Mouse (Mus musculus): ENCODE results near the gene 4430402I18Rik.

Gene 4430402I18Rik

DNA sequence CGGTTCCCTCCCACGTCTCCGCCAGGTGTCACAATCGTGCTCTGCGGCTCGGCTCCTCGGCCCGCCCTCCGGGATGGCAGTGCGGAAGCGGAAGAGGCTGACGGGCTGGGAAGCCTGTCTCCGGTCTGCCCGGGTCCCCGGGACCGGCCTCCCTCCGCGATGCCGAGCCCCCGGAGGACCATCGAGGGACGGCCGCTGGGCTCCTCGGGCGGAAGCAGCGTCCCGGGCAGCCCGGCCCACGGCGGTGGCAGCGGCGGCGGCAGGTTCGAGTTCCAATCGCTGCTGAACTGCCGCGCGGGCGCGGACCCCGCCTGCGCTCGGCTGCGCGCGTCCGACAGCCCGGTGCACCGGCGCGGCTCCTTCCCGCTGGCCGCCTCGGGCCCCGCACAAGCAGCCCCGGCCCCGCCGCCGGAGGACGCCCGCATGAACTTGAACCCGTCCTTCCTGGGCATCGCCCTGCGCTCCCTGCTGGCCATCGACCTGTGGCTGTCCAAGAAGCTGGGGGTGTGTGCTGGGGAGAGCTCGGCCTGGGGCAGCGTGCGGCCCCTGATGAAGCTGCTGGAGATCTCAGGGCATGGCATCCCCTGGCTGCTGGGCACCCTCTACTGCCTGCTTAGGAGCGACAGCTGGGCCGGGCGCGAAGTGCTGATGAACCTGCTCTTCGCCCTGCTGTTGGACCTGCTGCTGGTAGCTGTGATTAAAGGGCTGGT, 3.6 kb downstream of the 4430402I18Rik start, which contains the start of gene Plpp6:
TSS of gene Plpp6 (plus strand) at position 112 of the 710 bp plus-strand sequence.
- peak; percentile 89 for DNase-seq

- DNase-seq: no peak
These were observed 4.1 kb downstream of the 4430402I18Rik start for GRCm38 (mm10) chr19:28963513-28963841.

GRCm38 (mm10) chr19:28963113-28963512, 4.5 kb downstream of the 4430402I18Rik start:
- DNase-seq: no peak

DNA sequence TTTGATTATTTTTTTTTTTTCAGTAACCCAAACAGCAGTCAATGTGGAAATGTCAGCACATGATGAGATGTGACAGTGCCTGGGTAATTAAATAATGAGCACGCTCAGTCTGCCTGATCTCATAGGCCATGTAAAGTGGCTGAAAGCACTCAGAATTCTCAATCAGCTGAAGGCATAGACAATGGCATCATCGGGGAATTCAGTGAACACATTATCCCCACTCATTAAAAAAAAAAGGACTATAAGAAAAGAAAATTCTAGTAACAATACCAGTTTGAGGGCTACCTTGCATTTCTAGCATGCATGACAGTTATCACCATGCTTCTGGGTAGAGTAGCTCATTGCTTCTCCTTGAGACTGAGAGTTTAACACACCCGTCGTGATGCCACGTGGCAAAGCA, 16.3 kb downstream of the 4430402I18Rik start:
- DNase-seq: no peak

GRCm38 (mm10) chr19:28947311-28947710, 20.3 kb downstream of the 4430402I18Rik start:
- no peak for DNase-seq

- no peak for DNase-seq
These were observed 20.8 kb downstream of the 4430402I18Rik start for GRCm38 (mm10) chr19:28946782-28947181.

DNA sequence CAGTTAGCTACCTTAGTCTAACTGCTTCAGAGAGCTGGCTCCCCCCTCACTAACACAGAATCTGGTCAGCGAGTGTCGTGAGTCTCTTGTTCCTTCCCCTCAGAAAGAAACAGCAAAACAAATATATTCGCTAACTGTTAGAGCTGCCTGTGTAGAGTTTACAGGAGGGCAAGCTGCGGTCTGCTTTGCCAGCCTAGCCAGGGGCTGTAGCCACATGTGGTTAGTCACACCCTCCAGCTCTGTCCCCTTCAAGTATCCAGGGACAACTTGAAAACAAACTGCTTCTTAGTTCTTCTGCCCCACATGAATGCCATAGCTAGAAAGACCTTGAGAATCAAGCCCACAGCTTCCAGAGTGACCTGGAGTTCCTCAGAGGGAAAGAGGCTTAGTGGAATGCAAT, 26.3 kb downstream of the 4430402I18Rik start:
- DNase-seq: no peak

GRCm38 (mm10) chr19:28940135-28940874, 27.3 kb downstream of the 4430402I18Rik start:
- no peak for DNase-seq

DNA sequence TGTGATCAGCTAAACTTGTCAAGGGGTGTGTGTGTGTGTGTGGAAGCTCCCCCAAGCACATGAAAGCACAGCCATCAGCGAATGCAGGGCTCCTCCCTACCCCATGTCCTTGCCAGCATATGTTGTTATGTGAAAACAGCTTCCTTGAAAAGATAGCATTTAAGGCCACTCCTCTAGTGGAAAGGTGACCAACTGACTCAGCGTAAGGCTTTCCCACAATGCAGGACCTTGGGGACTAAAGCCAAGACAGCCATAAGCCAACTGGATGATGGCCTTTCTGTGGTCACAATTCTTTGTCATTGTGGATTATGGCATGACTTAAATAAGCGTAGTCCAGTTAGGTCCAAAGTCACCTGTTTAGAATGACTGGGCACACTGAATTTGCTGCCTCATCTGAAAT, 32.7 kb downstream of the 4430402I18Rik start:
- no peak for DNase-seq

GRCm38 (mm10) chr19:28929034-28929433, 38.6 kb downstream of the 4430402I18Rik start:
- no peak for DNase-seq

DNA sequence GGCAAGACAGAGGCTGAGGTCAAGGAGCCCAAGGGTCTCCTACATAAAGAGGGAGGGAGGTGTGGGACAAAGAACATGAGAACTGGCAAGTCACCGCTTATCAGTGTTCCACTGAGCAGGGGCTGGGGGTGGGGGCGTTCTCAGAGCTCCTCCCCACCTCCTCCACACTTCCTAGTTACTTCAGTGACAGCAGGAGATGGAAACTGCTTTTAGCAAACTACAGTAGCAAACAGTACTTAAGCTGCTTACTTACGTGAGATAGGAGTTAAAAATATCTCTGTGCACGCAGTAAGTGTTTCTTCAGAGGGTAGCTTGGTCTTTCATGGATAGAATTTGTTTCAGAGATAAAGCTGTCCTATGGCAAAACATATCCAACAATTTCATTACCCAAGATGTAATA, 40.2 kb downstream of the 4430402I18Rik start:
- no peak for DNase-seq

GRCm38 (mm10) chr19:28926366-28926765, 41.2 kb downstream of the 4430402I18Rik start:
- no peak for DNase-seq

DNA sequence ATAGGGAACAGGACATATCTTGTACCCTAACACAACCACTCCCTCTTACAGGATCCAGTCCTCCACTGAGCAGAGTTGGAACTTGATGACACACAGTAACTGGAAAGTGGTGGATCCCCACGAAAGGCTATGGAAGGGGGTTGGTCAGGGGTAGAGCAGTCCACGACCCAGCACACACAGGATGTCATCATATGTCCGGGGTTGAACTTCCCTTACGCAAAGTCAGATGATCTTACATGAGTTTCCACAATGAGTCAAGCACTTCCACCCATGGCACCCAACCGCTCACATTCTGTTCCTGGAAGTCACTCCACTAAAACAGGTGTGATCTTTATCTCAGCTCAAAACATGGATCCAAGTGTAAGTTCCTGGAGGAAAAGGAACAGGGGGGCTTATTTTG, 49.8 kb downstream of the 4430402I18Rik start:
- no peak for DNase-seq

- no peak for DNase-seq
These were observed 51.1 kb downstream of the 4430402I18Rik start for GRCm38 (mm10) chr19:28916492-28916891.

DNA sequence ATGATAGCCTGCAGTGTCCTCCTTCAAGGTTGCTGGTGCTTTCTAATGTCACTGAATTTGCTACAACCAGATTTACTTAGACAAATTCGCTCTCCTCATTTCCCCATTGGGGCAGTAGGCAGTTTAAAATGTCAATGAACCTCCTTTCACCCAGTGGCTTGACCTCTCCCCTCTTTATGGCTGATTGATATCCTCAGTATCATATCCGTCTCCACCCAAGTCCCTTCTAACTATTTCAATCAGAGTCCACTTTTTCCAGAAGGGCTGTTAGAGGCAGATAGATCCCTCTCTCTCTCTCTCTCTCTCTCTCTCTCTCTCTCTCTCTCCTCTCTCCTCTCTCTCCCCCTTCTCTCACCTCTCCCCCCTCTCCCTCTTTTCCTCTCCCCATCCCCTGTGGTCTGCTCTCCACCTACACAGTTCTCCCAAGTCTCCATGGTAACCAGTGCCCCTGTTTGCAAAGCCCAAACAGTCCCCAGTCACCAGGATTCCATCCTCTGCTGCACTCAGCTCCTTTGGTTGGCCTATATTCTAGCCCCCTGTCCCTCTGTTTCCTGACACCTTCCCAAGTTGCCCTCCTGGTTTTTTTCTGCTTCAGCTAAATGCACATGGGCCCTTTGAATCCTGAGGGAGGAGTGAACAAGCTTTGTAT, 51.9 kb downstream of the 4430402I18Rik start:
- DNase-seq: no peak

DNA sequence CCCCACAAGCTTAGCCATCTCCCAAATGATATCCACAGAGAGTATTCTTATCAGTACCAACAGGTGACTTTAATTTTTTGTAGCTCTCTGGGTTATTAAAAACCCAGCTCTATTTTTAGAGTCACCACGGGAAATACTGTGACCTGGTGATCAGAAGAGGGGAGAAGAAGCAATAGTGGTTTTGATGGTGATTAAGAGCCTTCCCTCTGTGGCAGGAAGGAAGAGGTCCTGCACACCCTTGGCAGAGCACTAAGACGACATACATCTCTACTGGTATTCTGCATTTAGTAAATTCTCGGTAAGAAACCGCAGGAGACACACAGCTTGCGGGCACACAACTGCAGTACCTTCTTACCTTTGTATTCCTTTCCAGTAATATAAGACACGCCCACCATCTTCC, 53.0 kb downstream of the 4430402I18Rik start:
- no peak for DNase-seq

DNA sequence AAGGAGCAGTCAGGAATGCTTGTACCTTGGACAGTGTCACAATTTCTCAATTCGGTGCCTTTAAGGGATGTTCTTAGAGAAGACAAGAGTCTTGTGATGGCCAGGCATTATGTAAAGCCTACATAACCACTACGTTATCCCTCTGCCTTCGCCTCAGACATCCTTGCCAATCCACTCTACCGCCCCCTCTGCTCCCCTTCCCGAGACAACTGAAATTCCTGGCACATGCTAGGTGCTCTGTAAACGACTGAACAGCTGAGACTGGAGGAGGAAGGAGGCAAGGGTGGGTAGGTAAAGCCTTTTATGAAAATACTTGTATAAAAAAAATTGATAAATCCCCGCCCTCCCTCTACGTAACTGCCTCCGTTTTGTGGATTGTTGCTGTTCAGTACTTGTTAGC, 58.9 kb downstream of the 4430402I18Rik start:
- DNase-seq: no peak

DNA sequence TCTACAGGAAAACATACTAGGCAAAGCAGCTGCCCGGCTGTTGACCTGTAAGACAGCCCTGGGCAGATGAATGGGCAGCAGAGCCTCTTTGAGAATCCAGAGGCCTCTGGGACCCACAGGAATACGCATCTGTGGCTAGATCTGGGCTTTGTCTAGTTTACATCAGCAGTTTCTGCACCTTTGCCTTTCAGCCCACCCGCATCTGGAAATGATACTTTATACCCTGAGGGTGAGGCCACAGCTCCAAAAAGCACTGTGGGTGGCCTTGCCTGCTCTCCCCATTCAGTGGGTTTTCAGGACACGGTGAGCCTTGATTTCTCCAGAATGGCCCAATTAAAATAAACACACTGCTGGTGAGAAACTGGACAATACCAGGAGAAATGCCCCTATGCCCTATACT, 59.4 kb downstream of the 4430402I18Rik start:
- DNase-seq: no peak

DNA sequence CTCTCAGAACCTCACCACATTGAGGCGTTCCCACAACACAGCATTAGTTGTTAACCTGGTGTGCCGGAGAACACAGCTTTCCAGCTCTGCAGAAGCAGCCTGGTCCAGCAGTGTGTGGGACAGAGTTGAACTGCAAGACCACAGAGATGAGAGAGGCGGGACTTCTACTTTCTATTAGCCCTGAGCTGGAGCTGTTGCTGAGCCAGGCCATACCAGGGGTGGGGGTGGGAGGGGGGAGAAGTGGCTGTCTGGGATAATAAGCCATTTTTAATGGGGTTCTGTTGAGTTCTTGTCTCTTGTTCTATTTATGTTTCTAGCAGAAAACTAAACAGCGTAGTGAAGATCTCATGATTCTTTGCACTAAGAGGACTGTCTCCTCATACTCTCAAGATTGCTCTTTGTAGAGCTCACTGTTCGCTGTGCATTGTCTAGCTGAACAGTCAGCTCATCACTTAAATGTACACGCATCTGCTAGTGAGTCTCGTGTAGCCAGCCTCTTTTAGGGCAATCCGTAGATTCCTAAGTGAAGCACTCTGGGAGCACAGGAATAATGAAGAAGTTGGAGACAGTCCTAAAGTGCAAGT, 64.0 kb downstream of the 4430402I18Rik start:
- DNase-seq: no peak

DNA sequence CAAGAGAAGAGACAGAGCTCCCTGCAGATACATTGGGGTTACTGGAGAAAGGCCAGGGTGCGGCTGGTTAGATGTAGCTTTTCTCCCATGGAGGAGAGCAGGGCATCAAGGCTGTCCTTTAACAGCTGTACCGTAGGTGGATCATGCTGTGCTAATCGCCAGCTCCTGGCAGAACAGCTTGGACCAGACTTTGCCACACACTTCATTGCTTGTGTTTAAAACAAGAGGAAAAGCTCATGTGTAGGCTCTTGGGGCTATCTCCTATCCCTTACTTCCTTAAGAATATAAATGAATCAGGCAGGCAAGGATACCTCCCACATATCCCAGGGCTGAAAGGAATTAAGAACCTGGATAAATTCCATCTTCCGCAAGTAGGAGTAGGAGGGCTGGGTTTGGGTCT, 64.8 kb downstream of the 4430402I18Rik start:
- DNase-seq: no peak

DNA sequence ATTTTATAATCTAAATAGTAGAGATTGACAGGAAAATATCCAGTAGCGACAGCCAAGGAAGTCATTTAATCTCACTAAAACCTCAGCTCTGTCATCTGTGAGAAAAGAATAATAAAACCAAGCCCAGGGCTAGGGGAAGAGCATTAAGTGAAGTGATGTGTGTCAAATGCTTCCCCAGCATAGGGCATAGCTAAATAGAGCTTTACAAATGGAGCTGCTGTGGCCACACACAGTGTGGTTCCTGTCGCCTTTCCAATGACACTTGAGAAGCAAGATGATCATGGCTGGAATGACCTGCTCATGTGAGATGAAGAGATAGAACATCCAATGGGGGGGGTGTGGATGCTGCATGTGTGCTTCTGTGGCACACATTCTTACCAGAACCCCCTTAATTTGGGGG, 65.5 kb downstream of the 4430402I18Rik start:
- no peak for DNase-seq

DNA sequence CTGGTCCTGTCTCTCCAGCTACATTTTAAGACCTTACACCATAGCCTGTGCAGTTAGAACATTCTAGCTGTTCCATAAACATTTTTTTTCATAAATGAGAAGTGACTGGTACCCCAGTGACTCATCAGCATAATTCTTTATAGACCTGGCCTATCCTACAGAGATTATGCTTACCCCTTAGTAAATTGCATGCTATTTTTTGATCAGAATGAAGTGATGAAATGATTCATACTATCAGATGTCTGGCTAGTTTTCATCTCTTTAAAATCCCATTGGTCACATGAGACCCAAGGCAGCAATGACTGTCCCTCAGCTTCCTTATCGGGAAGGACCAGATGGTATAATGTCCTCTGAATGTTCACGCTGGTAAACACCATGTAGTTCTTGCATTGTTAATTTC, 66.8 kb downstream of the 4430402I18Rik start:
- no peak for DNase-seq

- no peak for DNase-seq
These were observed 70.1 kb downstream of the 4430402I18Rik start for GRCm38 (mm10) chr19:28897497-28897896.

DNA sequence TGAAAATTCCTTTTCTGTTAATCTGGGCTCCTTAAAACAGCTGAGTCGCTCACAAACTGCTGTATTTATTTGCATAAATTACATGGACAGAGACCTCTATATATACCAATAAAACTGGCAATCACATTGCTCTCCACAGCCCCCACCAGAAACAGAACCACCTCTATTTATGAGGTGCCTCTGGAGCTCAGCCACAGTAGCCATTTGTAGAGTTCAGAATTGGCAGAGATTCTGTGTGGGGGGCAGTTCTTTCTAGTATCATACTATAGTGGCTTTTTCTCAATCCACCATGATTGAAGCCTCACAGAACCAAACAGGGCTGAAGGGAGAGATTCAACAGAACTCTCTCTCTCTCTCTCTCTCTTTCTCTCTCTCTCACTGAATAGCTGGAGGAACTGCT, 71.0 kb downstream of the 4430402I18Rik start:
- DNase-seq: no peak
